Mouse (Mus musculus) hindbrain, embryonic 12.5 days (tissue): Measurements from ENCODE around the gene Plk1. TPM values are rescaled to one million over a fixed set of nuclear protein-coding genes. Genes with fewer than 3 reads are reported as not detected.

Experiments used
- ATAC-seq: fragments of 200-750 bp; cut with Nextera tagmentation; 2 replicates; pipeline ENCODE4 v1.8.0; 2017; ENCODE audit warnings: moderate TSS enrichment; ENCODE audit not compliant: low FRiP score
- H3K27ac ChIP-seq: fragments of 300-500 bp; sonication (generic); 2 replicates; pipeline ENCODE4 v1.5.1; 2016; ENCODE audit warnings: mild to moderate bottlenecking
- H3K27me3 ChIP-seq: fragments of 300-500 bp; sonication (generic); 2 replicates; pipeline ENCODE4 v1.6.1; 2016; ENCODE audit warnings: mild to moderate bottlenecking
- H3K36me3 ChIP-seq: fragments of 300-500 bp; sonication (generic); 2 replicates; pipeline ENCODE4 v1.6.1; 2016; ENCODE audit warnings: mild to moderate bottlenecking
- H3K4me1 ChIP-seq: fragments of 300-500 bp; sonication (generic); 2 replicates; pipeline ENCODE4 v1.6.1; 2016
- H3K4me2 ChIP-seq: fragments of 300-500 bp; sonication (generic); replicated peaks from 2 replicates; pipeline ENCODE4 v1.6.1; 2016; ENCODE audit warnings: mild to moderate bottlenecking
- H3K4me3 ChIP-seq: fragments of 300-500 bp; sonication (generic); 2 replicates; pipeline ENCODE4 v1.5.1; 2016; ENCODE audit warnings: mild to moderate bottlenecking
- H3K9ac ChIP-seq: fragments of 300-500 bp; sonication (generic); 2 replicates; pipeline ENCODE4 v1.6.1; 2016; ENCODE audit warnings: mild to moderate bottlenecking, moderate library complexity
- H3K9me3 ChIP-seq: fragments of 300-500 bp; sonication (generic); replicated peaks from 2 replicates; pipeline ENCODE4 v1.6.1; 2016; ENCODE audit warnings: mild to moderate bottlenecking
- WGBS: fragments of 180-500 bp; shearing (Covaris S2); methylation state at CpG from one replicate; pipeline ENCODE4 v1.1.7; 2016; 5-methylcytosine and 5-hydroxymethylcytosine counted together
- polyA plus RNA-seq: library from polyadenylated mRNA; unstranded; fragments of >200 nt; fragmentation: Nextera tagmentation; extraction: Ambion mirVana; gene quantifications from 2 replicates; pipeline ENCODE4 v1.2.1, GENCODE M21; 2016

Gene Plk1
- 89.9 and 95.2 TPM in 2 replicates for polyA plus RNA-seq

- ATAC-seq: peak; percentile 96
- H3K4me1 ChIP-seq: peaks cover 40% of the 10 kb centered on the region
- H3K4me2 ChIP-seq: peak within 1 kb of the TSS; percentile 91
- H3K36me3 ChIP-seq: peaks cover 19% of the 10 kb centered on the region
- H3K9me3 ChIP-seq: no peaks in the 10 kb centered on the region
- peak within 1 kb of the TSS; percentile 81 for H3K27ac ChIP-seq
- peak within 1 kb of the TSS; percentile 76 for H3K9ac ChIP-seq
- H3K27me3 ChIP-seq: no peaks in the 10 kb centered on the region
- H3K4me3 ChIP-seq: peak within 1 kb of the TSS; percentile 62
- under 1% methylated on average over 63 of the region's 63 CpGs for WGBS
These were observed at the start of gene Plk1 for GRCm38 (mm10) chr7:122158915-122159902. Plk1 (plus strand) TSS chr7:122159439.

GRCm38 (mm10) chr7:122123518-122123917 lies 35.7 kb upstream of the Plk1 start:
- H3K4me3 ChIP-seq: no peak overlapping the region

GRCm38 (mm10) chr7:122125636-122126035 lies 33.6 kb upstream of the Plk1 start:
- H3K36me3 ChIP-seq: peaks cover 52% of the 10 kb centered on the region
- H3K27ac ChIP-seq: no peak overlapping the region
- no peaks in the 10 kb centered on the region for H3K4me1 ChIP-seq
- ATAC-seq: no peak
- no peak overlapping the region for H3K4me2 ChIP-seq
- H3K27me3 ChIP-seq: no peaks in the 10 kb centered on the region
- no peak overlapping the region for H3K4me3 ChIP-seq
- H3K9me3 ChIP-seq: no peaks in the 10 kb centered on the region
- 81% methylated on average over 8 of the region's 8 CpGs for WGBS
- H3K9ac ChIP-seq: no peak overlapping the region

More at GRCm38 (mm10) chr7:122123518-122123917, 35.7 kb upstream of the Plk1 start:
- Histone ChIP-seq H3K9ac (no peak overlapping the region), H3K36me3 (peaks cover 58% of the 10 kb centered on the region), H3K4me1 (no peaks in the 10 kb centered on the region), H3K9me3 (no peaks in the 10 kb centered on the region), H3K27ac (no peak overlapping the region), H3K27me3 (no peaks in the 10 kb centered on the region), H3K4me2 (no peak overlapping the region)
- 89% methylated on average over 4 of the region's 4 CpGs for WGBS
- ATAC-seq: no peak

- Histone ChIP-seq H3K9me3 (no peaks in the 10 kb centered on the region), H3K27ac (no peak overlapping the region), H3K4me1 (no peaks in the 10 kb centered on the region), H3K36me3 (peaks cover 45% of the 10 kb centered on the region), H3K4me3 (no peak overlapping the region), H3K4me2 (no peak overlapping the region), H3K27me3 (no peaks in the 10 kb centered on the region), H3K9ac (no peak overlapping the region)
- whole genome bisulfite sequencing: 95% methylated on average over 11 of the region's 11 CpGs
- ATAC-seq: no peak
These were observed 32.3 kb upstream of the Plk1 start for GRCm38 (mm10) chr7:122126946-122127345.

GRCm38 (mm10) chr7:122131834-122132233 lies 27.4 kb upstream of the Plk1 start:
- H3K36me3 ChIP-seq: peaks cover 36% of the 10 kb centered on the region
- H3K9me3 ChIP-seq: no peaks in the 10 kb centered on the region
- H3K27me3 ChIP-seq: no peaks in the 10 kb centered on the region
- H3K4me3 ChIP-seq: peak overlapping the region; percentile 81
- no peak overlapping the region for H3K9ac ChIP-seq
- H3K27ac ChIP-seq: no peak overlapping the region
- peak overlapping the region; percentile 75 for H3K4me2 ChIP-seq
- peaks cover 9% of the 10 kb centered on the region for H3K4me1 ChIP-seq
- no peak for ATAC-seq

- H3K36me3 ChIP-seq: peaks cover 36% of the 10 kb centered on the region
- ATAC-seq: peak; percentile 96
- WGBS: under 1% methylated on average over 54 of the region's 54 CpGs
These were observed 26.5 kb upstream of the Plk1 start, which contains the start of the genes Palb2 and Dctn5 for GRCm38 (mm10) chr7:122132497-122133337. Palb2 (minus strand) TSS chr7:122132985. Dctn5 (plus strand) TSS chr7:122133041.

GRCm38 (mm10) chr7:122133338-122133625 lies 26.0 kb upstream of the Plk1 start:
- H3K9me3 ChIP-seq: no peaks in the 10 kb centered on the region
- no peak; the same call in 1 of the 2 replicates for ATAC-seq
- 18% methylated on average over 8 of the region's 8 CpGs for WGBS
- no peaks in the 10 kb centered on the region for H3K27me3 ChIP-seq
- H3K36me3 ChIP-seq: peaks cover 38% of the 10 kb centered on the region
- peak overlapping the region; percentile 81 for H3K4me3 ChIP-seq
- peak overlapping the region; percentile 56 for H3K4me2 ChIP-seq
- 0 out of 2 replicates have a peak overlapping the region, but pooled peaks have one; percentile 42 for H3K27ac ChIP-seq
- peak overlapping the region; percentile 82 for H3K9ac ChIP-seq
- H3K4me1 ChIP-seq: peaks cover 9% of the 10 kb centered on the region

More at GRCm38 (mm10) chr7:122132497-122133337, 26.5 kb upstream of the Plk1 start, which contains the start of the genes Palb2 and Dctn5:
- Histone ChIP-seq H3K9me3 (no peaks in the 10 kb centered on the region), H3K9ac (peak within 1 kb of the TSS; percentile 82), H3K4me3 (peak within 1 kb of the TSS; percentile 81), H3K27me3 (no peaks in the 10 kb centered on the region), H3K4me2 (peak within 1 kb of the TSS; percentile 75), H3K27ac (peak within 1 kb of the TSS; percentile 42; the same call in 1 of the 2 replicates), H3K4me1 (peaks cover 9% of the 10 kb centered on the region)

GRCm38 (mm10) chr7:122135070-122135469 lies 24.2 kb upstream of the Plk1 start:
- no peak overlapping the region for H3K27ac ChIP-seq
- H3K9ac ChIP-seq: no peak overlapping the region
- no peak for ATAC-seq
- H3K4me3 ChIP-seq: no peak overlapping the region
- peaks cover 9% of the 10 kb centered on the region for H3K4me1 ChIP-seq
- peaks cover 49% of the 10 kb centered on the region for H3K36me3 ChIP-seq
- H3K4me2 ChIP-seq: no peak overlapping the region
- WGBS: 73% methylated on average over 10 of the region's 10 CpGs
- H3K27me3 ChIP-seq: no peaks in the 10 kb centered on the region
- H3K9me3 ChIP-seq: no peaks in the 10 kb centered on the region

GRCm38 (mm10) chr7:122137071-122137470 lies 22.2 kb upstream of the Plk1 start:
- Histone ChIP-seq H3K4me3 (no peak overlapping the region), H3K36me3 (peaks cover 66% of the 10 kb centered on the region), H3K4me1 (peaks cover 9% of the 10 kb centered on the region), H3K9me3 (no peaks in the 10 kb centered on the region), H3K4me2 (no peak overlapping the region), H3K27ac (no peak overlapping the region), H3K9ac (no peak overlapping the region), H3K27me3 (no peaks in the 10 kb centered on the region)
- no peak for ATAC-seq

GRCm38 (mm10) chr7:122138190-122138589 lies 21.0 kb upstream of the Plk1 start:
- WGBS: 95% methylated on average over 5 of the region's 5 CpGs
- no peak overlapping the region for H3K27ac ChIP-seq
- H3K9me3 ChIP-seq: no peaks in the 10 kb centered on the region
- no peak overlapping the region for H3K4me2 ChIP-seq
- no peaks in the 10 kb centered on the region for H3K27me3 ChIP-seq
- no peak overlapping the region for H3K9ac ChIP-seq
- H3K36me3 ChIP-seq: peaks cover 76% of the 10 kb centered on the region
- no peak for ATAC-seq
- H3K4me1 ChIP-seq: peaks cover 6% of the 10 kb centered on the region
- H3K4me3 ChIP-seq: no peak overlapping the region

- Histone ChIP-seq H3K4me3 (no peak overlapping the region), H3K4me1 (no peaks in the 10 kb centered on the region), H3K36me3 (peaks cover 92% of the 10 kb centered on the region), H3K27ac (no peak overlapping the region), H3K4me2 (no peak overlapping the region), H3K9ac (no peak overlapping the region), H3K27me3 (no peaks in the 10 kb centered on the region), H3K9me3 (no peaks in the 10 kb centered on the region)
- ATAC-seq: no peak
These were observed 18.2 kb upstream of the Plk1 start for GRCm38 (mm10) chr7:122140991-122141390.

- Histone ChIP-seq H3K4me3 (no peak overlapping the region), H3K27me3 (no peaks in the 10 kb centered on the region), H3K4me2 (no peak overlapping the region), H3K4me1 (peaks cover 3% of the 10 kb centered on the region; the same call in 1 of the 2 replicates), H3K36me3 (peaks cover 27% of the 10 kb centered on the region), H3K27ac (no peak overlapping the region), H3K9me3 (no peaks in the 10 kb centered on the region), H3K9ac (no peak overlapping the region)
- 91% methylated on average over 4 of the region's 4 CpGs for WGBS
- no peak for ATAC-seq
These were observed 6.8 kb upstream of the Plk1 start for GRCm38 (mm10) chr7:122152473-122152872.
